ENCODE assay signal across 17 mouse cellular contexts in genomic region chr14:34442531-34442930, GRCm38 (mm10).
DNase-seq lines count a peak whose midpoint lies in the region; ATAC-seq lines count a peak whose summit lies in the region.
"Had no signal": no experiment of that assay in that cellular context is flagged by ENCODE, and none has a peak within 500 bp of the region (broad histone marks: within the 10 kb centered on the region; RNA-seq: fewer than 3 reads in every experiment).

No protein-coding gene starts in this region.

- no peaks in the 10 kb centered on the region for H3K27me3 ChIP-seq in heart, embryonic 13.5 days (replicated peaks)
- no peaks in the 10 kb centered on the region for H3K27me3 ChIP-seq in heart, embryonic 10.5 days (ENCODE audit: insufficient read depth, poor library complexity, severe bottlenecking)
- H3K27me3 ChIP-seq in hindbrain, embryonic 16.5 days (replicated peaks; ENCODE audit: control insufficient read depth, insufficient read depth, low read length) = no peaks in the 10 kb centered on the region
- no peaks in the 10 kb centered on the region for H3K27me3 ChIP-seq in neural tube, embryonic 13.5 days
- H3K27me3 ChIP-seq: embryonic facial prominence, embryonic 12.5 days; liver, embryonic 15.5 days had no signal

- WGBS in heart, embryonic 13.5 days = 62% methylated on average over 4 of the region's 4 CpGs
- WGBS in heart, embryonic 10.5 days = 78% methylated on average over 4 of the region's 4 CpGs
- 34% methylated on average over 4 of the region's 4 CpGs for WGBS in hindbrain, embryonic 16.5 days
- 28% methylated on average over 4 of the region's 4 CpGs for WGBS in neural tube, embryonic 13.5 days

- ATAC-seq in heart, embryonic 13.5 days (ENCODE audit: extremely low read depth, insufficient number of reproducible peaks, low FRiP score, low TSS enrichment) = no peak
- ATAC-seq in hindbrain, embryonic 16.5 days = 0 out of 2 replicates have a peak, but pooled peaks have one; percentile 30
- ATAC-seq in neural tube, embryonic 13.5 days (ENCODE audit: low read depth) = peak; percentile 83
- ATAC-seq: intestine, postnatal 0 days had no signal

- H3K9me3 ChIP-seq in heart, embryonic 13.5 days = no peaks in the 10 kb centered on the region
- H3K9me3 ChIP-seq in heart, embryonic 10.5 days = no peaks in the 10 kb centered on the region
- no peaks in the 10 kb centered on the region for H3K9me3 ChIP-seq in hindbrain, embryonic 16.5 days (ENCODE audit: control insufficient read depth, low read length)
- H3K9me3 ChIP-seq in neural tube, embryonic 13.5 days = no peaks in the 10 kb centered on the region
- H3K9me3 ChIP-seq: embryonic facial prominence, embryonic 12.5 days; liver, embryonic 15.5 days had no signal

- no peak overlapping the region for H3K4me2 ChIP-seq in heart, embryonic 13.5 days
- no peak overlapping the region for H3K4me2 ChIP-seq in hindbrain, embryonic 16.5 days (ENCODE audit: low read length)
- no peak overlapping the region for H3K4me2 ChIP-seq in neural tube, embryonic 13.5 days
- H3K4me2 ChIP-seq: embryonic facial prominence, embryonic 12.5 days; liver, embryonic 15.5 days had no signal

- H3K4me3 ChIP-seq in heart, embryonic 13.5 days = no peak overlapping the region
- H3K4me3 ChIP-seq in heart, embryonic 10.5 days = no peak overlapping the region
- no peak overlapping the region for H3K4me3 ChIP-seq in hindbrain, embryonic 16.5 days (ENCODE audit: low read length)
- H3K4me3 ChIP-seq in neural tube, embryonic 13.5 days = no peak overlapping the region
- H3K4me3 ChIP-seq: embryonic facial prominence, embryonic 12.5 days; layer of hippocampus, adult 2 months; liver, embryonic 15.5 days had no signal

- intact Hi-C loops in left cerebral cortex, postnatal 14 days (cut with DNase I) = no loop called here

- peaks cover 37% of the 10 kb centered on the region for H3K4me1 ChIP-seq in heart, embryonic 13.5 days
- H3K4me1 ChIP-seq in heart, embryonic 10.5 days = peaks cover 7% of the 10 kb centered on the region; the same call in 1 of the 2 replicates
- no peaks in the 10 kb centered on the region for H3K4me1 ChIP-seq in hindbrain, embryonic 16.5 days (ENCODE audit: control insufficient read depth, insufficient read depth, low read depth, low read length)
- H3K4me1 ChIP-seq in neural tube, embryonic 13.5 days (replicated peaks) = peaks cover 17% of the 10 kb centered on the region
- H3K4me1 ChIP-seq: embryonic facial prominence, embryonic 12.5 days; liver, embryonic 15.5 days had no signal

- H3K36me3 ChIP-seq in heart, embryonic 13.5 days = peaks cover 77% of the 10 kb centered on the region
- peaks cover 65% of the 10 kb centered on the region for H3K36me3 ChIP-seq in heart, embryonic 10.5 days
- peaks cover 4% of the 10 kb centered on the region; the same call in 1 of the 2 replicates for H3K36me3 ChIP-seq in hindbrain, embryonic 16.5 days (ENCODE audit: control insufficient read depth, insufficient read depth, low read length)
- peaks cover 30% of the 10 kb centered on the region for H3K36me3 ChIP-seq in neural tube, embryonic 13.5 days

- DNase-seq in heart, embryonic 10.5 days (ENCODE audit: low spot score) = no peak
- peak; percentile 9 for DNase-seq in layer of hippocampus, adult 9-11 months
- no peak for DNase-seq in layer of hippocampus, adult 9-10 months (ENCODE audit: low spot score)
- DNase-seq in layer of hippocampus, postnatal 14 days (ENCODE audit: low spot score in 2 of 2) = no peak
- no peak for DNase-seq in left cerebral cortex, postnatal 14 days (ENCODE audit: low spot score in 2 of 2)
- DNase-seq: adrenal gland, postnatal 14 days; cerebellum, postnatal 14 days; gastrocnemius, postnatal 14 days; lung, postnatal 4 days; thymus, postnatal 14 days had no signal

- H3K27ac ChIP-seq in heart, embryonic 13.5 days (replicated peaks) = peak overlapping the region; percentile 28; the same call in 1 of the 2 replicates
- H3K27ac ChIP-seq in heart, embryonic 10.5 days = no peak overlapping the region
- H3K27ac ChIP-seq in hindbrain, embryonic 16.5 days (ENCODE audit: low read depth, low read length) = no peak overlapping the region
- H3K27ac ChIP-seq in neural tube, embryonic 13.5 days (replicated peaks) = peak overlapping the region; percentile 35; the same call in 1 of the 2 replicates
- H3K27ac ChIP-seq: embryonic facial prominence, embryonic 12.5 days; layer of hippocampus, adult 2 months; liver, embryonic 15.5 days had no signal

- H3K9ac ChIP-seq in heart, embryonic 13.5 days = no peak overlapping the region
- no peak overlapping the region for H3K9ac ChIP-seq in hindbrain, embryonic 16.5 days (ENCODE audit: low read depth, low read length)
- H3K9ac ChIP-seq in neural tube, embryonic 13.5 days = no peak overlapping the region
- H3K9ac ChIP-seq: embryonic facial prominence, embryonic 12.5 days; liver, embryonic 15.5 days had no signal

Comparison
In these comparisons a context has a peak if more than half of its experiments do, and no peak if none do; other contexts are left out.
1. H3K27ac ChIP-seq: peak in heart, embryonic 13.5 days (single experiment) and neural tube, embryonic 13.5 days (single experiment); none in heart, embryonic 10.5 days (single experiment) and hindbrain, embryonic 16.5 days (single experiment).